Mouse (Mus musculus): ENCODE measurements around the gene Spen. TPM values are rescaled to one million over a fixed set of nuclear protein-coding genes. Genes with fewer than 3 reads are reported as not detected.
"Not testable (repeated sequence)": the region's sequence is repeated elsewhere in the genome, so short reads cannot be mapped to it uniquely, and the experiment has no call there.

Gene Spen
- polyA plus RNA-seq, 1 experiment from 2014 or later: 12.5 TPM

GRCm38 (mm10) chr4:141554255-141554865, 16.0 kb upstream of the Spen start:
- H3K36me3 ChIP-seq (ENCODE audit: control insufficient read depth, insufficient read depth, low read length): not testable (repeated sequence)

GRCm38 (mm10) chr4:141552484-141552883, 14.1 kb upstream of the Spen start:
- Histone ChIP-seq H3K36me3 (ENCODE audit: control insufficient read depth, insufficient read depth, low read length) (no peaks in the 10 kb centered on the region), H3K9me3 (ENCODE audit: control insufficient read depth, low read length) (no peaks in the 10 kb centered on the region), H3K4me3 (ENCODE audit: low read depth, low read length) (no peak overlapping the region), H3K27me3 (replicated peaks; ENCODE audit: control insufficient read depth, insufficient read depth, low read length) (no peaks in the 10 kb centered on the region), H3K4me1 (ENCODE audit: control insufficient read depth, insufficient read depth, low read length) (peaks cover 6% of the 10 kb centered on the region), H3K9ac (ENCODE audit: low read depth, low read length) (no peak overlapping the region), H3K27ac (replicated peaks; ENCODE audit: low read depth, low read length) (peak overlapping the region; percentile 46), H3K4me2 (ENCODE audit: low read depth, low read length) (no peak overlapping the region)
- DNase-seq (ENCODE audit: low spot score) (peak; percentile 79), ATAC-seq (ENCODE audit: low read depth) (peak; percentile 91)
- WGBS: 11% methylated on average over 2 of the region's 2 CpGs

More at GRCm38 (mm10) chr4:141554255-141554865, 16.0 kb upstream of the Spen start:
- H3K27ac ChIP-seq (replicated peaks; ENCODE audit: low read depth, low read length); H3K4me2 ChIP-seq (ENCODE audit: low read depth, low read length); H3K9ac ChIP-seq (ENCODE audit: low read depth, low read length); DNase-seq (ENCODE audit: low spot score); H3K4me3 ChIP-seq (ENCODE audit: low read depth, low read length); H3K27me3 ChIP-seq (replicated peaks; ENCODE audit: control insufficient read depth, insufficient read depth, low read length); H3K9me3 ChIP-seq (ENCODE audit: control insufficient read depth, low read length); ATAC-seq (ENCODE audit: low read depth): not testable (repeated sequence)
- 83% methylated on average over 8 of the region's 9 CpGs for WGBS
- peaks cover 10% of the 10 kb centered on the region for H3K4me1 ChIP-seq (ENCODE audit: control insufficient read depth, insufficient read depth, low read length)

GRCm38 (mm10) chr4:141547299-141547698, 8.9 kb upstream of the Spen start:
- Histone ChIP-seq H3K4me3 (ENCODE audit: low read depth, low read length) (peak overlapping the region; percentile 87), H3K36me3 (ENCODE audit: control insufficient read depth, insufficient read depth, low read length) (no peaks in the 10 kb centered on the region), H3K27me3 (replicated peaks; ENCODE audit: control insufficient read depth, insufficient read depth, low read length) (no peaks in the 10 kb centered on the region), H3K4me2 (ENCODE audit: low read depth, low read length) (peak overlapping the region; percentile 99), H3K9me3 (ENCODE audit: control insufficient read depth, low read length) (no peaks in the 10 kb centered on the region), H3K9ac (ENCODE audit: low read depth, low read length) (peak overlapping the region; percentile 99), H3K27ac (replicated peaks; ENCODE audit: low read depth, low read length) (peak overlapping the region; percentile 100), H3K4me1 (ENCODE audit: control insufficient read depth, insufficient read depth, low read length) (peaks cover 6% of the 10 kb centered on the region)
- ATAC-seq (ENCODE audit: low read depth): no peak
- 18% methylated on average over 9 of the region's 9 CpGs for WGBS
- DNase-seq (ENCODE audit: low spot score): no peak

DNA sequence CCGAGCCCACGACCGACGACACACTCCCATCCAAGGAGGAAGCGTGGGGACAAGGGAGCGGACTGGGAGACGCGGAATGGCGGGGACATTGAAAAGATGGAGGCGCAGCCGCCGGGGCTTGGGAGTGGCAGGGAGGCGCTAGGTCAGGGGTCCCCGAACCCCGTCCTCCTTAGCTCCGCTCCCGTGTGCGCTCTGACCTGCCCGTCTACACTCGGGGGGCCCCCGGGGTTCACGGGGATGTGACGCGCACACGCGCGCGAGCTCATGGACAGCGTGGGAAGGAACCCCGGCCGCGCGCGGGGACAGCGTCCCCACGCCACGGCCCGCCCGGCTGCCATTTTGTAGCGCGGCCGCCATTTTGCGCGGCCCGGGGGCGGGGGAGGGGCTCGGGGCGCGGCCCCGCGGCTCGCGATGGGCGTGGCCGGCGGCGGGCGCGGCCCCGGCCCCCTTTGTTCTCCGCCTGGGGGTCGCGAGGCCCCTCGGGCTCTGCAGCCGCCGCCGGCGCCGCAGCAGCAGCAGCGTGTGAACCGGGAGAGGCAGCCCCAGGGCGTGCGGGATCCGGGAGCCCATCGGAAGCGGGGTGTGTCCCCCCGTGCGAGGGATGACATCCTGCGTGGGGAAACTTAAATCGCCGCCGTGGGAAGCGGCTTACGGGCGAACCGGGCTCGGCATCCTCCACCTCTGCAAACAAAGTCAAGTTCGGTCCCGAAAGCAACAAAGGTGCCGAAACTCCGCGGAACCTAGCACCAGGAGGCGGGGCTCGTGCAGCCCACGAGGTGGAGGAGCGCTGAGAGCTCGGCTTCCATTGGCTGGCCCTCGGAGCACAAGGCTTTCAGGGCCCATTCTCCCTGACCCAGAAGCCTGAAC, 8.2 kb upstream of the Spen start:
- no peaks in the 10 kb centered on the region for H3K36me3 ChIP-seq (ENCODE audit: control insufficient read depth, insufficient read depth, low read length)
- no peaks in the 10 kb centered on the region for H3K9me3 ChIP-seq (ENCODE audit: control insufficient read depth, low read length)
- peak overlapping the region; percentile 99 for H3K9ac ChIP-seq (ENCODE audit: low read depth, low read length)
- WGBS: under 1% methylated on average over 56 of the region's 98 CpGs
- H3K4me2 ChIP-seq (ENCODE audit: low read depth, low read length): peak overlapping the region; percentile 99
- peak overlapping the region; percentile 87 for H3K4me3 ChIP-seq (ENCODE audit: low read depth, low read length)
- peak; percentile 97 for DNase-seq (ENCODE audit: low spot score)
- ATAC-seq (ENCODE audit: low read depth): peak; percentile 88
- H3K27me3 ChIP-seq (replicated peaks; ENCODE audit: control insufficient read depth, insufficient read depth, low read length): no peaks in the 10 kb centered on the region
- H3K4me1 ChIP-seq (ENCODE audit: control insufficient read depth, insufficient read depth, low read length): 0 out of 2 replicates have a peak, but pooled peaks cover 6% of the 10 kb centered on the region
- peak overlapping the region; percentile 100 for H3K27ac ChIP-seq (replicated peaks; ENCODE audit: low read depth, low read length)

- Histone ChIP-seq H3K4me2 (ENCODE audit: low read depth, low read length) (peak overlapping the region; percentile 99), H3K9me3 (ENCODE audit: control insufficient read depth, low read length) (no peaks in the 10 kb centered on the region), H3K9ac (ENCODE audit: low read depth, low read length) (peak overlapping the region; percentile 99), H3K27me3 (replicated peaks; ENCODE audit: control insufficient read depth, insufficient read depth, low read length) (no peaks in the 10 kb centered on the region), H3K4me1 (ENCODE audit: control insufficient read depth, insufficient read depth, low read length) (0 out of 2 replicates have a peak, but pooled peaks cover 6% of the 10 kb centered on the region), H3K4me3 (ENCODE audit: low read depth, low read length) (peak overlapping the region; percentile 87), H3K36me3 (ENCODE audit: control insufficient read depth, insufficient read depth, low read length) (no peaks in the 10 kb centered on the region), H3K27ac (replicated peaks; ENCODE audit: low read depth, low read length) (peak overlapping the region; percentile 100)
- ATAC-seq (ENCODE audit: low read depth) (peak; percentile 75), DNase-seq (ENCODE audit: low spot score) (peak; percentile 99)
- WGBS: under 1% methylated on average over 41 of the region's 56 CpGs
Measured at GRCm38 (mm10) chr4:141545743-141546333, 7.4 kb upstream of the Spen start.

- H3K9me3 ChIP-seq (ENCODE audit: control insufficient read depth, low read length): no peaks in the 10 kb centered on the region
- H3K4me1 ChIP-seq (ENCODE audit: control insufficient read depth, insufficient read depth, low read length): 0 out of 2 replicates have a peak, but pooled peaks cover 6% of the 10 kb centered on the region
- no peaks in the 10 kb centered on the region for H3K36me3 ChIP-seq (ENCODE audit: control insufficient read depth, insufficient read depth, low read length)
- H3K4me2 ChIP-seq (ENCODE audit: low read depth, low read length): peak overlapping the region; percentile 99
- peak overlapping the region; percentile 100 for H3K27ac ChIP-seq (replicated peaks; ENCODE audit: low read depth, low read length)
- H3K27me3 ChIP-seq (replicated peaks; ENCODE audit: control insufficient read depth, insufficient read depth, low read length): no peaks in the 10 kb centered on the region
- WGBS: under 1% methylated on average over 35 of the region's 45 CpGs
- peak overlapping the region; percentile 87 for H3K4me3 ChIP-seq (ENCODE audit: low read depth, low read length)
- ATAC-seq (ENCODE audit: low read depth) (peak; percentile 38), DNase-seq (ENCODE audit: low spot score) (peak; percentile 70)
- peak overlapping the region; percentile 87 for H3K9ac ChIP-seq (ENCODE audit: low read depth, low read length)
Measured at GRCm38 (mm10) chr4:141545071-141545742, 6.8 kb upstream of the Spen start.

GRCm38 (mm10) chr4:141544536-141544935, 6.1 kb upstream of the Spen start:
- Histone ChIP-seq H3K4me1 (ENCODE audit: control insufficient read depth, insufficient read depth, low read length) (0 out of 2 replicates have a peak, but pooled peaks cover 6% of the 10 kb centered on the region), H3K9ac (ENCODE audit: low read depth, low read length) (peak overlapping the region; percentile 87; the same call in 1 of the 2 replicates), H3K27ac (replicated peaks; ENCODE audit: low read depth, low read length) (peak overlapping the region; percentile 100), H3K36me3 (ENCODE audit: control insufficient read depth, insufficient read depth, low read length) (no peaks in the 10 kb centered on the region), H3K27me3 (replicated peaks; ENCODE audit: control insufficient read depth, insufficient read depth, low read length) (no peaks in the 10 kb centered on the region), H3K4me3 (ENCODE audit: low read depth, low read length) (peak overlapping the region; percentile 87), H3K4me2 (ENCODE audit: low read depth, low read length) (peak overlapping the region; percentile 99), H3K9me3 (ENCODE audit: control insufficient read depth, low read length) (no peaks in the 10 kb centered on the region)
- DNase-seq (ENCODE audit: low spot score) (no peak), ATAC-seq (ENCODE audit: low read depth) (no peak)
- WGBS: 43% methylated on average over 2 of the region's 2 CpGs

DNA sequence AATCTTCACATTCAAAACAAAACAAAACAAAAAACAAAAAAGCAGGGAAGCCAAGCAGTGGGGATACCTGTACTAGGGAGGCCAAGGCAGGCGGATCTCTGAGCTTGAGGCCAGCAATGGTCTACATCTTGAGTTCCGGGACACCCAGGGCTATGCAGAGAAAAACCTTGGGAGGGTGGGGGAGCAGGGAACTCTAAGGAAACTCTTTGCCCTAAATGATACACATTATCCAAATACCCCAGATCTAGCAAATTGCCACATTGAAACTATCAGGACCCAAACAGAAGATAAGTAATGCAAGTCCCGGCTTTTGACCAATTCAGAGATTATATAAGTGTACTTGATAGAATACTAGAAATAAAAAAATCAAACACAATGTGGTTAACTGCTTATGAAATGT, 5.2 kb upstream of the Spen start:
- Histone ChIP-seq H3K27ac (replicated peaks; ENCODE audit: low read depth, low read length) (no peak overlapping the region), H3K36me3 (ENCODE audit: control insufficient read depth, insufficient read depth, low read length) (no peaks in the 10 kb centered on the region), H3K9me3 (ENCODE audit: control insufficient read depth, low read length) (no peaks in the 10 kb centered on the region), H3K4me1 (ENCODE audit: control insufficient read depth, insufficient read depth, low read length) (0 out of 2 replicates have a peak, but pooled peaks cover 6% of the 10 kb centered on the region), H3K27me3 (replicated peaks; ENCODE audit: control insufficient read depth, insufficient read depth, low read length) (no peaks in the 10 kb centered on the region), H3K4me3 (ENCODE audit: low read depth, low read length) (no peak overlapping the region), H3K4me2 (ENCODE audit: low read depth, low read length) (no peak overlapping the region), H3K9ac (ENCODE audit: low read depth, low read length) (no peak overlapping the region)
- ATAC-seq (ENCODE audit: low read depth) (no peak), DNase-seq (ENCODE audit: low spot score) (no peak)
- 77% methylated on average over 3 of the region's 3 CpGs for WGBS

Measured in embryonic facial prominence, embryonic 14.5 days (tissue).